Mouse (Mus musculus): Measurements from ENCODE around the gene Clic6. TPM values are rescaled to one million over a fixed set of nuclear protein-coding genes. Genes with fewer than 3 reads are reported as not detected.

Clic6 gene
- polyA plus RNA-seq, 1 experiment from 2014 or later = 1.5 TPM

GRCm38 (mm10) chr16:92552858-92553257, 67.3 kb downstream of the Clic6 start:
- Histone ChIP-seq H3K4me2 (no peak overlapping the region), H3K4me1 (replicated peaks; ENCODE audit: control insufficient read depth, insufficient read depth, low read length) (no peaks in the 10 kb centered on the region), H3K27ac (ENCODE audit: low read depth, low read length) (no peak overlapping the region), H3K4me3 (ENCODE audit: low read depth, low read length) (no peak overlapping the region), H3K9me3 (ENCODE audit: control insufficient read depth, low read length) (no peaks in the 10 kb centered on the region), H3K27me3 (replicated peaks; ENCODE audit: control insufficient read depth, insufficient read depth, low read length) (peaks cover 8% of the 10 kb centered on the region; the same call in 1 of the 2 replicates), H3K36me3 (ENCODE audit: control insufficient read depth, insufficient read depth, low read length) (no peaks in the 10 kb centered on the region), H3K9ac (ENCODE audit: low read depth, low read length) (no peak overlapping the region)
- ATAC-seq (replicated peaks; ENCODE audit: low FRiP score) (no peak), DNase-seq (ENCODE audit: low spot score) (no peak)
- WGBS = 31% methylated on average over 11 of the region's 11 CpGs

GRCm38 (mm10) chr16:92555051-92555450, 69.5 kb downstream of the Clic6 start:
- Histone ChIP-seq H3K9me3 (ENCODE audit: control insufficient read depth, low read length) (no peaks in the 10 kb centered on the region), H3K9ac (ENCODE audit: low read depth, low read length) (no peak overlapping the region), H3K36me3 (ENCODE audit: control insufficient read depth, insufficient read depth, low read length) (no peaks in the 10 kb centered on the region), H3K27me3 (replicated peaks; ENCODE audit: control insufficient read depth, insufficient read depth, low read length) (peaks cover 8% of the 10 kb centered on the region; the same call in 1 of the 2 replicates), H3K27ac (ENCODE audit: low read depth, low read length) (no peak overlapping the region), H3K4me3 (ENCODE audit: low read depth, low read length) (no peak overlapping the region), H3K4me1 (replicated peaks; ENCODE audit: control insufficient read depth, insufficient read depth, low read length) (no peaks in the 10 kb centered on the region), H3K4me2 (no peak overlapping the region)
- WGBS = 55% methylated on average over 1 of the region's 1 CpGs
- ATAC-seq (replicated peaks; ENCODE audit: low FRiP score) (no peak), DNase-seq (ENCODE audit: low spot score) (no peak)

- Histone ChIP-seq H3K27ac (ENCODE audit: low read depth, low read length) (no peak overlapping the region), H3K9ac (ENCODE audit: low read depth, low read length) (no peak overlapping the region), H3K36me3 (ENCODE audit: control insufficient read depth, insufficient read depth, low read length) (no peaks in the 10 kb centered on the region), H3K4me2 (no peak overlapping the region), H3K4me1 (replicated peaks; ENCODE audit: control insufficient read depth, insufficient read depth, low read length) (peaks cover 3% of the 10 kb centered on the region; the same call in 1 of the 2 replicates), H3K9me3 (ENCODE audit: control insufficient read depth, low read length) (no peaks in the 10 kb centered on the region), H3K4me3 (ENCODE audit: low read depth, low read length) (no peak overlapping the region), H3K27me3 (replicated peaks; ENCODE audit: control insufficient read depth, insufficient read depth, low read length) (peaks cover 4% of the 10 kb centered on the region; the same call in 1 of the 2 replicates)
- DNase-seq (ENCODE audit: low spot score) = no peak
- no peak for ATAC-seq (replicated peaks; ENCODE audit: low FRiP score)
- WGBS = 70% methylated on average over 11 of the region's 11 CpGs
These were observed 79.8 kb downstream of the Clic6 start for GRCm38 (mm10) chr16:92565291-92565690.

- Histone ChIP-seq H3K4me3 (ENCODE audit: low read depth, low read length) (no peak overlapping the region), H3K27me3 (replicated peaks; ENCODE audit: control insufficient read depth, insufficient read depth, low read length) (peaks cover 4% of the 10 kb centered on the region; the same call in 1 of the 2 replicates), H3K27ac (ENCODE audit: low read depth, low read length) (no peak overlapping the region), H3K36me3 (ENCODE audit: control insufficient read depth, insufficient read depth, low read length) (no peaks in the 10 kb centered on the region), H3K4me2 (no peak overlapping the region), H3K4me1 (replicated peaks; ENCODE audit: control insufficient read depth, insufficient read depth, low read length) (peaks cover 3% of the 10 kb centered on the region; the same call in 1 of the 2 replicates), H3K9me3 (ENCODE audit: control insufficient read depth, low read length) (no peaks in the 10 kb centered on the region), H3K9ac (ENCODE audit: low read depth, low read length) (no peak overlapping the region)
- DNase-seq (ENCODE audit: low spot score) (peak; percentile 76), ATAC-seq (replicated peaks; ENCODE audit: low FRiP score) (peak; percentile 45; the same call in 1 of the 2 replicates)
- WGBS = 4% methylated on average over 6 of the region's 6 CpGs
These were observed 80.2 kb downstream of the Clic6 start for GRCm38 (mm10) chr16:92565708-92566107.

DNA sequence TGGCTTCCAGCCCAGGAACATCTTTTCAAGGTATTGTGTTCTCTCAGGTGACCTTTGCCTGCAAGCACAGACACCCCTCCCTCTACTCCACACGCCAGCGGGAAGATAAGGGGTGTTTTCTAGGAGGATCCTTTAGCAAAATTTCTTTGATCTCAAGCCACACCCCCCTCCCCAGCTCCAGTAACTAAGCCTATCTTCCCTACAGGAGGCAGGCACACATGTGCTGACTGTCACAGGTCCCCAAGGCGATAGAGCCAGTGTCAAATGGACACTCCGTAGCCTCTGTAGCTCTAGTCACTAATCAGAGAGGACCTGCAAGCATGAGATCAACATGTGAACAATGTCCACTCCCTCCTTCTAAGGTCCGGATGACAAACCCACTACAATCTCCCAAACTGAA, 80.6 kb downstream of the Clic6 start:
- ATAC-seq (replicated peaks; ENCODE audit: low FRiP score) (no peak), DNase-seq (ENCODE audit: low spot score) (no peak)
- H3K27ac ChIP-seq (ENCODE audit: low read depth, low read length) = no peak overlapping the region
- peaks cover 3% of the 10 kb centered on the region; the same call in 1 of the 2 replicates for H3K4me1 ChIP-seq (replicated peaks; ENCODE audit: control insufficient read depth, insufficient read depth, low read length)
- H3K9ac ChIP-seq (ENCODE audit: low read depth, low read length) = no peak overlapping the region
- H3K4me3 ChIP-seq (ENCODE audit: low read depth, low read length) = no peak overlapping the region
- 14% methylated on average over 5 of the region's 5 CpGs for WGBS
- no peaks in the 10 kb centered on the region for H3K36me3 ChIP-seq (ENCODE audit: control insufficient read depth, insufficient read depth, low read length)
- no peak overlapping the region for H3K4me2 ChIP-seq
- H3K9me3 ChIP-seq (ENCODE audit: control insufficient read depth, low read length) = no peaks in the 10 kb centered on the region
- peaks cover 4% of the 10 kb centered on the region; the same call in 1 of the 2 replicates for H3K27me3 ChIP-seq (replicated peaks; ENCODE audit: control insufficient read depth, insufficient read depth, low read length)

- peaks cover 4% of the 10 kb centered on the region; the same call in 1 of the 2 replicates for H3K27me3 ChIP-seq (replicated peaks; ENCODE audit: control insufficient read depth, insufficient read depth, low read length)
- H3K4me3 ChIP-seq (ENCODE audit: low read depth, low read length) = no peak overlapping the region
These were observed 85.7 kb downstream of the Clic6 start for GRCm38 (mm10) chr16:92571246-92571645.

DNA sequence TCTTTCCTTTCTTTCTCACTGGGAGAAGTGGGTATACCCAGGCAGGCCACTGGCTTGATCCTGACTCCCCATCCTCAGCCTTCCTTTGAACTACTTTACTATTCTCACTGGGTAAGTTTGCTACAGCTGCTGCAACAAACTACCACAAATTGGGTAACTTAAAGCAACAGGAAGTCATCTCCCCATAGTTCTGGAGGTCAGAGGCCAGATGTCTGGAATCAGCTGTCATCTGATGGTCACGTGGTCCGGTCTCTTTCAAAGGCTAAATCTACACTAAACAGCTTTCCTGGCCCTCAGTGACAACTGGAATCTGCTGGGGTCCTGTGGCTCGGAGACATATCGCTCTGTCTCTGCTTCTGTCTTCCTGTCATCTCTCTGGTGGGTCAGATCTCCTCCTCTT, 87.7 kb downstream of the Clic6 start:
- Histone ChIP-seq H3K9ac (ENCODE audit: low read depth, low read length) (no peak overlapping the region), H3K4me3 (ENCODE audit: low read depth, low read length) (no peak overlapping the region), H3K9me3 (ENCODE audit: control insufficient read depth, low read length) (no peaks in the 10 kb centered on the region; the same call in 1 of the 2 replicates), H3K36me3 (ENCODE audit: control insufficient read depth, insufficient read depth, low read length) (no peaks in the 10 kb centered on the region), H3K4me1 (replicated peaks; ENCODE audit: control insufficient read depth, insufficient read depth, low read length) (no peaks in the 10 kb centered on the region), H3K27me3 (replicated peaks; ENCODE audit: control insufficient read depth, insufficient read depth, low read length) (no peaks in the 10 kb centered on the region), H3K27ac (ENCODE audit: low read depth, low read length) (no peak overlapping the region), H3K4me2 (no peak overlapping the region)
- no peak for DNase-seq (ENCODE audit: low spot score)
- 32% methylated on average over 4 of the region's 4 CpGs for WGBS
- ATAC-seq (replicated peaks; ENCODE audit: low FRiP score) = no peak

More at GRCm38 (mm10) chr16:92571246-92571645, 85.7 kb downstream of the Clic6 start:
- ATAC-seq (replicated peaks; ENCODE audit: low FRiP score) (no peak; the same call in 1 of the 2 replicates), DNase-seq (ENCODE audit: low spot score) (no peak)
- no peaks in the 10 kb centered on the region for H3K36me3 ChIP-seq (ENCODE audit: control insufficient read depth, insufficient read depth, low read length)
- no peak overlapping the region for H3K27ac ChIP-seq (ENCODE audit: low read depth, low read length)
- no peaks in the 10 kb centered on the region; the same call in 1 of the 2 replicates for H3K9me3 ChIP-seq (ENCODE audit: control insufficient read depth, low read length)
- H3K4me1 ChIP-seq (replicated peaks; ENCODE audit: control insufficient read depth, insufficient read depth, low read length) = no peaks in the 10 kb centered on the region
- WGBS = 80% methylated on average over 11 of the region's 11 CpGs
- H3K4me2 ChIP-seq = no peak overlapping the region
- H3K9ac ChIP-seq (ENCODE audit: low read depth, low read length) = no peak overlapping the region

DNA sequence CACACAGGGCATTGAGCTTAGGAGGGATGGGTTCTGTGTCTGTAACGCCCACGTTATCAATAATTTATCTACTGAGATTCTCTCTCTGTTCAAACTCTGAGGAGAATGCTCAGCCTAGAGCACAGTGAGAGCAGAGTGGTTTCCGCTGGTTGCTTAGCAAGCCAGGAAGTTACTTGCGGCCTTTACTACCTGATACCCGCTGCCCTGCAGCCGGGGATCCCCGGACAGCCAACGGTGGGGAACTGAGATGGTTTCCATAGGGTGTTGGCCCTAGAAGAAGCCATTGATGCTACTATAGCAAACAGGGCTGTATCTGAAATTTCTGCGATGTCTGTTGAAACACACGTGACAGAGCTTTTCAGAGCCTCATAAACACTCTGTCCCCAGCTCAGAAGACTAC, 90.3 kb downstream of the Clic6 start:
- 60% methylated on average over 10 of the region's 10 CpGs for WGBS

DNA sequence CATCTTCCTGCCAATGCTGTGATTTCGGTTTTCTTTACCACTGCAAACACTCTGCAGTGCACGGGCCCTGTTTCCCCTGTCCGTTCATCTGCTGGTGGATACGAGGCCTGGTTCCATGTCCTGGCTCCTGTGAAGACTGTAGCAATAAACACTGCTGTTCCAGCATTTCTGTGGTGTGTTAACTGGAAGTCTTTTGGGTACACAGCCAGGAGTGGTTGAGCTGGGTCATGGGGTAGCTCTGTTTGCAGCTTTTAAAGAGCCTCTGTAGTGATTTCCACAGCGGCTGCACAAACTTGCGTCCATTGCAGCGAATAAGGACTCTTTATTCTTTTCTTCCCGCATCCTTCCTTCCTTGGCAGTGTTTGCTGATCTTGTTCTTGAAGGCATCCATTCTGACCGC, 91.8 kb downstream of the Clic6 start:
- ATAC-seq (replicated peaks; ENCODE audit: low FRiP score) (no peak), DNase-seq (ENCODE audit: low spot score) (no peak)
- Histone ChIP-seq H3K4me1 (replicated peaks; ENCODE audit: control insufficient read depth, insufficient read depth, low read length) (0 out of 2 replicates have a peak, but pooled peaks cover 2% of the 10 kb centered on the region), H3K36me3 (ENCODE audit: control insufficient read depth, insufficient read depth, low read length) (no peaks in the 10 kb centered on the region), H3K27ac (ENCODE audit: low read depth, low read length) (no peak overlapping the region), H3K9ac (ENCODE audit: low read depth, low read length) (no peak overlapping the region), H3K9me3 (ENCODE audit: control insufficient read depth, low read length) (no peaks in the 10 kb centered on the region), H3K4me3 (ENCODE audit: low read depth, low read length) (no peak overlapping the region), H3K4me2 (no peak overlapping the region), H3K27me3 (replicated peaks; ENCODE audit: control insufficient read depth, insufficient read depth, low read length) (no peaks in the 10 kb centered on the region)
- 86% methylated on average over 9 of the region's 9 CpGs for WGBS

More for the DNA sequence above, 90.3 kb downstream of the Clic6 start:
- H3K4me1 ChIP-seq (replicated peaks; ENCODE audit: control insufficient read depth, insufficient read depth, low read length) = 0 out of 2 replicates have a peak, but pooled peaks cover 2% of the 10 kb centered on the region
- no peak overlapping the region for H3K4me2 ChIP-seq
- no peaks in the 10 kb centered on the region; the same call in 1 of the 2 replicates for H3K9me3 ChIP-seq (ENCODE audit: control insufficient read depth, low read length)
- H3K27me3 ChIP-seq (replicated peaks; ENCODE audit: control insufficient read depth, insufficient read depth, low read length) = no peaks in the 10 kb centered on the region
- ATAC-seq (replicated peaks; ENCODE audit: low FRiP score) (no peak), DNase-seq (ENCODE audit: low spot score) (no peak)
- no peaks in the 10 kb centered on the region for H3K36me3 ChIP-seq (ENCODE audit: control insufficient read depth, insufficient read depth, low read length)
- H3K4me3 ChIP-seq (ENCODE audit: low read depth, low read length) = no peak overlapping the region
- no peak overlapping the region for H3K27ac ChIP-seq (ENCODE audit: low read depth, low read length)
- H3K9ac ChIP-seq (ENCODE audit: low read depth, low read length) = no peak overlapping the region
